Mouse (Mus musculus) telencephalon, adult 2 months (tissue): ENCODE measurements around the gene Ndufb7.
"Not testable (repeated sequence)": the region's sequence is repeated elsewhere in the genome, so short reads cannot be mapped to it uniquely, and the experiment has no call there.

Source experiments
- DNase-seq: peaks from one replicate; pipeline ENCODE4 v3.0.0-alpha.2; 2011; ENCODE audit warnings: low read depth, low spot score

Gene Ndufb7

DNA sequence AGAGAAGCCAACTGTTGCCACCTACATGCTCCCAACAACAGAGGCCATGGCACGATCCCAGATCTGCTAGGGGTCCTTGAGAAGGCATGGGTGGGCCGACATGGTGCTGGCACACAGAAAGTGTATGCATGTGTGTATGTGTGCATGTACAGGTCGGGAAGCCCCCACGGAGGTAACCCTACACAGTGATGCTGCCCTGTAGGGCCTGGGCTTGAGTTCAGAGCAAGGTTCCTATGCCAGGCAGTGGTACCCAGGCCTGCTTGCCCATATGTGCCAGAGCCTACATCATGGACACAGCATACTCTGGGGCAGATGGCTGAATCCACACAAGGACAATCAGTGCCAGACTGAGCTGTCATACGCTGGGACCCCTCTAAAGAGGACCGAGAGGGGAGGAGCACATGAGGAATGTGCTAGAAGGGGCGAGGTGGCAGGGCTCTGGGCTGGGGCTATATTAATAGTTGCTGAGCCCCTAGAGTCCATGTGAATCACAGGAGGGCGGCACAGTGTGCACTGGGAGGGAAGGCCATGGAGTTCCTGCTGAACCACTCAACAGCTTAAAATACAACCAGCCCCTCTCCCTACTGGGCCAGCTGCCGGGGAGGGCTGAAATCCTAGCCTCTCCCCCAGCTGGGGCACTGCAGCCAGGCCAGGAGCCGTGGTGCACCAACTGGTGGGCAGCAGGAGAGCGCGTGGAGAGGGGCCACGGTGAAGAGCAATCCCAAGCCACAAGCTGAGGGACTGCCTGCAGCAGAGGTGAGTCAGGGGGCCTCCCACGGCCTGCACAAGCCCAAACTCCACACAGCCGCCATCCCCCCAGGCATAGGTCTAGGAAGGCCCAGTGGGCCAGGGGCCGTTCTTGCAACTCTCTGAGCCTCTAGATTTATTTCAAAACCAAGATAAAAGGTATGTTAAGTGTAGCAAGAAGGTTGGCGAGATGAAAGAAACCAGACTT, 9.4 kb downstream of the Ndufb7 start:
- DNase-seq = no peak

DNA sequence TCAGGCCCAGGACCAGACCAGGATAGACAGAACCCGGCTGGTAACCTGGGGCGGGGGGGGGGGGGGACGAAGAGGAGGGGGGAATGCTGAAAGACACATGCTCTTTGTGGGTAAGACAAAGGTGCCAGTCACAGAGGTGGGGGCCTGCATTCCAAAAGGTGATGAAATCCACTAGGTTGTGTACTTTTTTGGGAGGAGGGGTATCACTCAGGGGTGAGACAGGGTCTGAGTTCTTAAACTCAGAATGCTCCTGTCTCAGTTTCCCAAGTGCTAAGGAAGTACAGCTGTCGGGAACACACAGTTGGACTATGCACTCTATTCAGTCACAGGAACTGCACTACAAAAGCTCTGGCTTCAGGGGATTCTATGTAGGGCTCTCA, 10.0 kb downstream of the Ndufb7 start:
- DNase-seq = no peak

DNA sequence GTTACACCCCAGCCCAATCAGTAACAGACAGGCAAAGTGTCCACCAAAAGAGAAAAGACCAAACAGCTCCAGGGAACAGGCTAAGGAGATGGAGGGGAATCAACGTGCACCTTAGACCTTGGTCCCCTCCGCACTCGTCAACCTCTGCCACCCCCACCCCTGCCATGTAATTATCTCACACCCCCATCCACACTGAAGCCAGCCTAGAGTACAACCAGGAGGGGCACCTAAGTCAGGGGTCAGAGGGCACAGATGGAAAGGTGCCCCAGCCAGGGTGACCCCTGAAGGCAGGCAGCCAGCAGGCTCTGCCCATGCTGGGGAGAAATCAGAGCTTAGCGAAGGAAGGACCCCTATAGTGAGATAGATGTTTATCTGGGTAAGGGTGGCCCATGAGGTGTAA, 10.4 kb downstream of the Ndufb7 start:
- DNase-seq = no peak

DNA sequence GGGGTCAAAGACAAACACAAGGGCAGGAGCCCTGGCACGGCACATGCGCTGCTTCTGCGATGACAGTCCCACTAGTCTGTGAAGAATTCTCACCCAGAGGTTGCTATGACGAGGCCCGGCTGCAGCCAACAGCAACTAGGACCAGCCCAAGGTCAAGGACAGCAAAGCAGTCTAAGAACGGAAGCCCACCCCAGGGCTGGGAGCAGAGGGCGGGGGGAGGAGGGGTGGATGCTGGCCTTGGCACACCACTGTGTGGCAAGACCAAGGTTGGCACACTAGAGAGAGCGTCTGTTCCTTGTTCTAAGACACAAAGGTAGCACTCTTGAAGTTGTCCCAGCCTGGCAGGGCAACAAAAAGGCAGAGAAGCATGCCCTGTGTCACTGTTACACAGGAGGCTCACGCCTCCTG, 10.9 kb downstream of the Ndufb7 start:
- DNase-seq = no peak

DNA sequence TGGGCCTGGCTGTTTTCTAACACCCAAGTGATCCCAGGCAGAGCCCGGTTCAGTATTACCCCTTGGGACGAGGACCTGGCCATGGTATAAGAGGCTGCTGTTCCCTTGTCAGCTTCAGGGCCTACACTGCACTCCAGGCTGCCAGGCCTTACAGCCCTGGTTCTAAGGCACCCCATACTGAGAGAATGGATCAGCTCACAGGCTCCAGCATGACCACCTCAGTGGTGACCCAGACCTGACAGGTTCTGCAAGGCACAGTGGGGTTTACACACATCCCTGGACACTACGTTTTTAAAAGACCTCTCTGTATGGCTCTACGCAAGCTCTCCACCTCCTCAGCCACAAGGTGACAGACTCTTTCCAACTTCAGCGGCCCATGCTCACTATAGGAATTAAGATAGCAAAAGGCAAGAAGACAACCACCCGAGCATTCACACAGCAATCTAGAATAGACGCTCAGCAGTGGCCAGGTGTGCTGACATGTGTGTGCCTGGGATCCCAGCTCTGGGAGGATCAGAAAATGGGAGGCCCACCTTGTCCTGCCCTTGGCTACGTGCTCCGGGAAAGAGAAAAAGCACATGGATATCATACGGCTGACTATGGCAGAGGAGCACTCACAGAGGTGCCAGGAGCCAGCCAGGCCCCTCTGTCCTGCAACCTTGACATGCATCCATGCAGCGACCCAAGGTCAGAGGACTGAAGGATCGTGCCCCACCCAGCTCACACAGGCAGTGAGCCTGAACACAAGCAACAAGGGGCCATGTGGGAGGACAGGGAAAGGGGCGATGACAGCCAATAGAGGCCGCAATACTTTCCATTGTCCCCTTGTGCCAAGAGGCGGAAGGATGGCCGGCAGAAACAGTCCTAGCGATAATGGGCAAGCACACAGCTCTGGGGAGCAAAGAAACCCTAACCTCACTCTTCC, 11.9 kb downstream of the Ndufb7 start:
- DNase-seq = no peak

DNA sequence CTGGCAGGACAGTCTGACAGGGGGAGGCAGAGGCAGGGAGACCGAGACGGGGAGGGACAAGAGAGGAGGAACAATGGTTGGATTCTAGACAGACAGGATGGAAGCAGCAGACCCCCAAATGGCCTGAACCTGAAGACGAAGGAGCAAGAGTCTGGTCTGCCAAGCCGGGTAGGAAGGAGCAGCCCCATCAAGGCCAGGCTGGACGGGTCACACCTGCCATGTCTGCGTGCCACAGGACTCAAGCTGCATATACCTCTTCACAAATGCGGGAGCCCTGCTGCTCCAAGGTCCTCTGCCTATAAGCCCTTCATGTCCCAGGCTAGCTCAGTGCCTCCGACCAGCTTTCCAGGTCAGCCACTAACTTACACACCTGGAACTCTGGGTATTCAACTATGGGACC, 13.2 kb downstream of the Ndufb7 start:
- no peak for DNase-seq

DNA sequence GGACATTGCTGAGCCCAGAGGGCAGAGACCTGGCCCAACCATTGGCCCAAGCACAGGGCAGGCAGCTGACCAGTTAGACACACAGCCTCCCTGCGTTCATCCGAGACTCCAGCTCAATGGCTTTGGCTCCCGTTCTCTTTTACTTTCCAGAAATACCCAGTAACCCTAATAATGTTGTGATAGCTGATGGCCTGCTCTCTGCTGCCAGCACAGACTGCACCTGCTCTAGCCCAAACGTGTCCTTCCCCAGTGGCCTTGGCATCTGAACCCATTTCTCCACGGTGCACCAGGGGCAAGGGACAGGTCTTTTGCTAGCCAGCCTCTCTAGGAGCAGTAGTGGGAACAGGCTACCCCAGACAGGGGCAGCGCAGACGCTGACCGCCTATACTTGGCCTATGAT, 14.4 kb downstream of the Ndufb7 start:
- DNase-seq = no peak

DNA sequence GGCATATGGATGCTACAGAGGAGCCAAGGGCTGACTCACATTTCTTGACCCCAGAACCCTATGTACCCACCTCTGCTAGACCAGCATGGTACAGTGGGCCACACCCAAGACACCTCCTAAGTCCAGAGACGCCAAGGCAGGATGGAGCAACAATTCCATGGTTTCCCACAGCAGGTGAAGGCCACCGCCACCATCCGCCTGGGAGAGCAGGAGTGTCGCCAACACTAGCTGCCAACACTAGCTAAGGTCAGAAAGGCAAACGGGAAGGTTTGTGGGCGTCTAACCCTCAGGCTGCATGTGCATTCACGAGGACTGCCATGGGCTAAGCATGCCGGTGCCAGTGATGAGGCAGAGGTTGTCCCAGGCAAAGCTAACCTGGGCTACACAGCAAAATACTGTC, 15.8 kb downstream of the Ndufb7 start:
- no peak for DNase-seq

DNA sequence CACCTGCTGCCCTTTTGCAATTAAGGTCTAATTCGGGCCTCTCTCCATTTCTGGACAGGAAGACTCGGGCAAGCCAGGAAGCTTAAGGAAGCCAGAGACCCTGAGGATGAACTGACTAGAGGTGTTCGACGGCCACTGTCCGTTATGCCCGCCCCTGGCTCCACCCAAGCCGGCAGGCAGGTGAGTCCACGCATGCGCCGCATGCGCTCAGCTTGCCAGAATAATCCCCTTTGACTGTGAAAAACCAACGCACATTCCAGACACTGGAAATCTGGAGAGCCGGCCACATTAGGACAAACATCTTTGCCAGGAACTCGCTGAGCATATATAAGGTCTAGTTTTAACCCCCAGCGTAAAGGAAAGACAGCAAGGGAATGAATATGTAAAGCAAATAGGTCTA, 16.8 kb downstream of the Ndufb7 start:
- no peak for DNase-seq

DNA sequence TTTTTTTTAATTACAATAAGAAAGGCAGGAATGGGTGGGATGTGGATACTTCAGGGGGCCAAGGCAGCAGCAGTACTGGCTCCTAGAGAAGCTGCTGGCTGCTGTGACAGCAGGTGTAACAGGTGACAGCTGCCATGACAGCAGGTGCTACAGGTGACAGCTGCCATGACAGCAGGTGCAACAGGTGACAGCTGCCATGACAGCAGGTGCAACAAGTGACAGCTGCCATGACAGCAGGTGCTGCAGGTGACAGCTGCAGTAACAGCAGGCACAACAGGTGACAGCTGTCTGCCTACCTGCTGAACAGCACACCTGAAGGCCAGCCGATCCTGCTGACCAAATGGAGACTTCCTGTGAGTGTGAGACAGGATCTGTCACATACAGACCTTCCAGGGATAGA, 18.3 kb downstream of the Ndufb7 start:
- DNase-seq = no peak

DNA sequence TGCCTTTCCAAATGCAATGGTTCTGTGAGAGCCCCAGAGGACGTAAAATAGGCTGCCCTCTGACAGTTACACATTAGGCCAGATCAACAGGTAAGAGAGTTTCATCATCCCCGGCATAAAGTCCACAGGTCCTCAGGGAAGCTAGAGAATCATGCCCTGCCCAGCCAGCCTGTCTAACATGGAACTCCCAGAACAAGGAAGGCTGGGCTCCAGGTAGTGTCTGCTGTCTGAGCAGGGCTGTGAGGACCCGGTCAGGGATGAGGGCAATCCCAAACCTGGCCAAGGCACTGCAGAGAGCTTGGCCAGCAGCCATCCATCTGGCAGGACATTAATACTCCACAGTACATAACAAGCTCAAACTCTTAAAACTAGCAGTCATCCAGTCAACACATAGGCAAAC, 18.9 kb downstream of the Ndufb7 start:
- DNase-seq = no peak

DNA sequence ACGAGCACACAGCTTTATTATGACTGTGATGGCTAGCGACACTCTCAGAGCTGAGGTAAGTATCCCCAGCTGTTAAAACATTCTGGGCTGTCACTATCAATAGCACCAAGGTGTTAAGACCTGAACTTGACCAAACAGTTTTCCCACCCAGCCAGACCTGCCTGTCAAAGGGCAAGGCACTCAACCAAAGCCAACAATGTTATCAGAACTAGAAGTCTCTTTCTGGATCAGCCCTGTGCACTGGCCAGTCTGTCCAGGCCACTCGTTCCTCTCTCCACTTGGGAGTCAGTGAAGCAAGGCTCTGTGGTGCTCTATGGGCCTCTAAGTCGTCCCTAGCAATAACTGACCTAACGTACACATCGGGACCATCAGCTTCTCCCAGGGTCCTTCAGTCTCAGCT, 21.2 kb downstream of the Ndufb7 start:
- no peak for DNase-seq

DNA sequence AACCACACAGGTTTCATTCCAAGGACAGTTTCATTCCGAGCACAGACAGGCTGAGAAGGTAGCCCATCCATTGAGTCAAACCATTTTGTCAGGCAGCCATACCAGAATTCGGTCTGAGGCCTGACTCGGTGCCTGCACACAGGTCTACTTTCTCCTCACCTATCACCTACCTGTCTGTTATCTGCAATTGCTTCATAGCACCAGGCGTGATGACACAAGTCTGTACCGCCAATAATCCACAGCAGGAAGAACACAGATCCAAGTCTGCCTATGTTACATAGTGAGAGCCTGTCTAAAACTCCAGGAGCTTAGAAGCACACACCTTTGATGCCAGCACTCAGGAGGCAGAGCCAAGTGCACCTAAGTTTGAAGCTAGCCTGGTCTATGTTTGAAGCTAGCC, 22.4 kb downstream of the Ndufb7 start:
- DNase-seq = no peak

DNA sequence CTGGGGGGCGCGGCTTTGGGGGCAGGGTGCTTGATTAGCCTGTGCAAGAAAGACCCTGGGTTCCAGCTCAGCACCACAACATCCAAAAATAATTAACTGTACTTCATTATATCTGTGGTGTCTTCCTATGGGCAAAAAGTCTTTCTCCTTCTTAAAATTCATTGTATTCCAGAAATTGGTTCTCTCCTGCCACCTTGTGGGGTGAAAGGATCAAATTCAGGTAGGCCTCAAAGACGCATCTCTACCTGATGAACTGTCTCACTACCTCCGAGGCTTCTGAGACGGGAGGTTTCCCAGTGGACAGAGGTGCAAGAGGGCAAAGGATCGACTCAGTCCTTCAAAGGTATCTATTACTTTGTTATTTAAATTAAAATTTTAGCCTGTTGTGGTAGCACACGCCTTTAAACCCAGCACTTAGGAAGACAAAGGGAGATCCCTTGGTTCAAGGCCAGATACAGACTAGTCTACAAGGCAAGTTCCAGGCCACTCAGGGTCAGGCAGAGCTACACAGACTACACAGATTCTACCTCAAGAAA, 24.1 kb downstream of the Ndufb7 start:
- DNase-seq = no peak

DNA sequence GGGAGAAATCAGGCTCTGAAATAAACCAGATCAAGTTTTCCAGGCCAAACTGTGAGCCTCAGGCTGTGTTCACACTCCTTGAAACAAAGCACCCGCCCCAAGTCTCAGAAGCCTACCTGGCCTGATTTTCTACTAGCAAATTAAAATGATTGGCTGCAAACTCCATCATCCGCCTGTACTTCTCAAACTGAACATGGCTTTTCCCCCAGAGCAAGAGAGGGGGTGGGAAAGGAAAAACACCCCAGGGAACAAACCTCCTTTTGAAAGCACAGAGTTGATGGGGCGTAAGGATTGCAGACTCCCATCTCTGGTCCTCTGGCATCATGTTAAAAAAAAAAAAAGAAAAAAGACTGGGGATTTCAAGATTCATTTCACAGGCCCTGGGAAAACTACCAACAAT, 26.2 kb downstream of the Ndufb7 start:
- DNase-seq = no peak

DNA sequence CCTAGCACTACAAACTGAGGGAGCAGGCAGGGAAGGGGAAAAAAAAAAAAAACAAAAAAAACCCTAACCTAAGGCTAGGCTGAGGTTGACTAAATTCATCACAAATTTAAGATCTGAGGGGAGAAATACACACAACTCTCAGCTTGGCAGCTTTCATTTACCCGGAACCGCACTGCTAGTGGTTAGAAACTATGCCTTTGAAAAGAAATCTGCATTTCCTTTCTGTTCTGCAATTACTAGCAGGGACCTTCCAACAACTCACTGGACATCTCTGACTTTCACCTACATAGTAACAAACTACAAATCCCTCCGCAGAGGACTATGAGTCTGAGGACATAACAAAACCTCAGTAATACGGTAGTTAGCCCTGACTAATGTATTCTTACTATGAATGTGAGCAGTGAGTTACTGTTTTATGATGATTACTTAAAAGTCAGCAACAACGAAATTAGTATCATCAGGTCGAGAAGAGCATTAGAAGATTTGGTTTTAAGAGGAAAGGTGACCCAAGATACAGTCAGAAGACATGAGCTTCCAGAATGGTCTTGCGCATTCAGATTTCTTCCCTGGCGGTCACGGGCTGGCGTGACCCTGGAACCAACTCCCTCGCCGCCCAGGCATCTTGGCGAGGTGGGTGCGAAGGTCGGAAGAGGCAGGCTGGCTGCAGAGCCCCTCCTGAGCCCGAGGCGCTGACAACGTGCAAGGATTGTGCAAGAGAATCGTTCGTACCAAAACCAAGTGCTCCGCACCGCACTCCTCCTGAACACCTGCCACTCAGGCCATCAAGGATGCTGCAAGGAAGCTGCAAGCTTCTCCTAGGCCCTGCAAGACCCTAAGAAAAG, 27.1 kb downstream of the Ndufb7 start:
- no peak for DNase-seq

DNA sequence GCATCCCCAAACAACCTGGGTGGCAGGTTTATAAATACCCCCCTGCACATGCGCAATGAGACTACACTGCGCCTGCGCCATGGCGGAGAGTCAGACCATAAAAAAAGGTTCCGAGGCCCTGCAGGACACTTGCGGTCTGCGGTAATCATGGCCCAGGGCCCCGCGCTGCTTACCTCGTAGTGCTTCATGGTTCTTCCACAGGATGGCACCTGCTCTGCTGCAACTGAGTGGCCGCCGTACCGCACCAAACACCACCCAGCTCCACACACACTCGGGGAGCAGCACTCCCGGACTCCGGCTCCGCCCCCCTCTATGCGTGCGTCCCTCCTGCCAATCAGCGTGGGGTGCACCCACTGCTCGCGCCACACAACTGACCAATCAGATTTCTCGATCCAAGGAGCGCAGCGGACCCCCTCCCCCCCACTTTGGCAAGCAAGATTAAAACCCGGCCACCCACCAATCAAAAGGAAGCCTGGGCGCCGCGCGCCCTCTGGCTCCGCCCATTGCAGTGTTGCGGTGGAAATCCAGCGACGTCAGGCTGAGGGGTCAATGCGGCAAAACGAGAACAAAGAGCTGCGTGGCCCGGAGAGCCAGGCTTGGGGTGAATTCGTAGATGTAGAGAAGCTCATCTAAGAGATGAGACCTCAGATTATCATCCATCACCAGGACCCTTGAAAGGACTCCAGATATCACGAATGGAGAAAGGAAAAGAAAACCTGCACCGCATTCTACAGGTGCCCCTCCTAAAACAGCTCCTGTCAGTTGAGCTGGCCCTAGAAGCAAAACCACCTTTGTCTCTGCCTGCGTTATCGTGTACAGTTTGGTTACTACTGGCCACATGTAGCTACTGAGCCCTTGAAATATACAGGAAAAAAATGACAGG, 27.9 kb downstream of the Ndufb7 start:
- peak; percentile 99 for DNase-seq

DNA sequence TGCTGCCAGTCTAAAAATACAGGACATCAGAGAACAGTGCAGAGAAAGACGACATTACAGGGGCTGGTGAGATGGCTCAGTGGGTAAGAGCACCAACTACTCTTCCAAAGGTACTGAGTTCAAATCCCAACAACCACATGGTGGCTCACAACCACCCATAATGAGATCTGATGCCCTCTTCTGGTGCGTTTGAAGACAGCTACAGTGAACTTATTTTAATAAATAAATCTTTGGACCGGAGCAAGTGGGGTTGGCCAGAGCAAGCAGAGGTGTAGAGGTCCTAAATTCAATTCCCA, 28.5 kb downstream of the Ndufb7 start:
- DNase-seq = not testable (repeated sequence)

DNA sequence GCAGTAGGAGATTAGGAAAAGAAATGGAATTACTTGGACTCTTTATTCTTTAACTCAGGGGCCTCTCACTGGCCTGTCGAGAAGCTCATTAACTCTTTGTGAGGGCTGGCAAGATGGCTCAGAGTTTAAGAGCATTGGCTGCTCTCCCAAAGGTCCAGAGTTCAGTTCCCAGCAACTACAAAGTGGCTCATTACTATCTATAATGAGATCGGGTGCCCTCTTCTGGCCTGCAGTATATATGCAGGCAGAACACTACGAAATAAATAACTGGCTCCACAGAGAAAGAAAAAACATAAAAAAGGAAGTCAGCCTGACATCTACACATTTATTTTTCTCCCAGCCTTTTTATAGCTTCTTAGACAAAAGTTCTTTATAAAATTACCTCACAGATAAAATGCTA, 29.9 kb downstream of the Ndufb7 start:
- DNase-seq = no peak

DNA sequence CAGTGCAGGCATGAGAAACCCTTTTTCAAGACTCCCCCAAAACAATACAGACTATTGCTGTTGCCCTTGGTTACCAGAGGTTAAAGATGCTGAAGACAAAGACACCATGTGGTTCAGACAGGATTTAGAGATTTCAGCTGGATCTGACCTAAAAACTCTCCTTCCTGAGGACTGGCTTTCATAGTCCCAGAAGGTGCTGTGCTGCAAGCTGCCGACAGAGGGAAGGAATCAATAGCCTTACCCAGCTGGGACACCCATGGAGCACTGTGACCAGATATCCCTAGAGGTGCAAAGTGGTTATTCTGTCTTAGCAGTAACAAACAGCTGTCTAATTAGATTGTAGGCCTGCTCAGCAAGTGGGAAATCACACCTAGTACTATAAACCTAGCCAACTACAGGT, 31.7 kb downstream of the Ndufb7 start:
- DNase-seq = no peak

DNA sequence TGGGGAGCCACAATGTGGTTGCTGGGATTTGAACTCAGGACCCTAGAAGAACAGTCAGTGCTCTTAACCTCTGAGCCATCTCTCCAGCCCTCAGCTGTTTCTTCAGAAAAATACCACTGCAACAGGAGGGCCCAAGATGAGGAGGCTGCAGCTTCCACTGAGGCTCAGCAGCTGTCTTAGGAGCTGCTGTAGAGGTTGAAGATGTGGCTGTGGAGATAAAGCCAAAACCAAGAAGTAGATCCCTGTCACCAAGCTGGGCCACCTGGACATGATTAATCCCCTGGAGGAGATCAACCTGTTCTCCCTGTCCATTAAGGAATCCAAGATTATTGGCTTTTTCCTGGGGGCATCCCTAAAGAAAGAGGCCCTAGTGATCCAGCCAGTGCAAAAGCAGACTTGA, 33.3 kb downstream of the Ndufb7 start:
- DNase-seq = no peak
